Mouse (Mus musculus) heart, adult 8-10 months (tissue): Measurements from ENCODE around the gene Gm20773. TPM values are rescaled to one million over a fixed set of nuclear protein-coding genes. Genes with fewer than 3 reads are reported as not detected.
"Not testable (repeated sequence)": the region's sequence is repeated elsewhere in the genome, so short reads cannot be mapped to it uniquely, and the experiment has no call there.

Source experiments
- DNase-seq: peaks from one replicate; pipeline ENCODE4 v3.0.0; 2022; ENCODE audit warnings: low spot score
- total RNA-seq, 4 experiments: library from RNA; stranded (reverse); gene quantifications; 2 replicates each; pipeline ENCODE4 v1.2.4; 2022

Gm20773 gene
- not detected for total RNA-seq

GRCm38 (mm10) chrY:13493726-13494125 lies at the start of gene Gm20773:
Gene Gm20773, plus strand, starts transcription at chrY:13494026.
- DNase-seq, result not testable (repeated sequence)

- not testable (repeated sequence) for DNase-seq
Observed at GRCm38 (mm10) chrY:13465479-13465878, 28.3 kb upstream of the Gm20773 start, which contains the start of gene Gm21866. Gene Gm21866, minus strand, starts transcription at chrY:13465579.

Other genes with a start within 250 kb of the Gm20773 start
- gene Gm21440, start 241.6 kb upstream of the Gm20773 start, total RNA-seq, result not detected
- gene Gm21454, start 241.6 kb upstream of the Gm20773 start, total RNA-seq, result not detected
- gene Gm21725, start 145.0 kb upstream of the Gm20773 start, total RNA-seq, result not detected
- not detected for gene Gm21866, start 28.4 kb upstream of the Gm20773 start, total RNA-seq